Mouse (Mus musculus): ENCODE results near the gene Rag2. TPM values are rescaled to one million over a fixed set of nuclear protein-coding genes. Genes with fewer than 3 reads are reported as not detected.

The Rag2 gene
- polyA plus RNA-seq, 1 experiment = 55.7 TPM

- peak within 1 kb of the TSS; percentile 85 for H3K4me3 ChIP-seq (ENCODE audit: control insufficient read depth, insufficient read depth, low read length)
- H3K27me3 ChIP-seq (ENCODE audit: control insufficient read depth, insufficient read depth, low read length) = no peaks in the 10 kb centered on the region
- no peak within 1 kb of the TSS for H3K27ac ChIP-seq (ENCODE audit: control insufficient read depth, insufficient read depth, low read length)
- H3K36me3 ChIP-seq (ENCODE audit: control insufficient read depth, insufficient read depth, low read length) = peaks cover 5% of the 10 kb centered on the region; the same call in 1 of the 2 replicates
- TF ChIP-seq CTCF (IDR thresholded peaks at IDR 0.05; ENCODE audit: borderline replicate concordance, control insufficient read depth, extremely low read depth, insufficient read depth, low read length, poor library complexity) = peak; percentile 82; the same call in 1 of the 2 replicates
- TF ChIP-seq POLR2A (IDR thresholded peaks at IDR 0.05; ENCODE audit: control insufficient read depth, extremely low read depth, insufficient read depth, low read length, poor library complexity) = peak; percentile 77
- H3K4me1 ChIP-seq (replicated peaks; ENCODE audit: control insufficient read depth, insufficient read depth, low read length) = peaks cover 4% of the 10 kb centered on the region; the same call in 1 of the 2 replicates
- WGBS = under 1% methylated on average over 64 of the region's 68 CpGs
- peak; percentile 89 for DNase-seq
Measured at GRCm38 (mm10) chr2:101678236-101679021, 53.9 kb downstream of the Rag2 start, which contains the start of gene Traf6. Gene Traf6 (plus strand): TSS chr2:101678429.

- 2% methylated on average over 15 of the region's 15 CpGs for WGBS
Measured at GRCm38 (mm10) chr2:101679164-101679784, 54.8 kb downstream of the Rag2 start.

More at GRCm38 (mm10) chr2:101679164-101679784, 54.8 kb downstream of the Rag2 start:
- Histone ChIP-seq H3K27me3 (ENCODE audit: control insufficient read depth, insufficient read depth, low read length) (no peaks in the 10 kb centered on the region), H3K27ac (ENCODE audit: control insufficient read depth, insufficient read depth, low read length) (no peak overlapping the region), H3K36me3 (ENCODE audit: control insufficient read depth, insufficient read depth, low read length) (peaks cover 8% of the 10 kb centered on the region), H3K4me1 (replicated peaks; ENCODE audit: control insufficient read depth, insufficient read depth, low read length) (peaks cover 4% of the 10 kb centered on the region; the same call in 1 of the 2 replicates), H3K4me3 (ENCODE audit: control insufficient read depth, insufficient read depth, low read length) (peak overlapping the region; percentile 85)
- peak; percentile 17 for DNase-seq
- TF ChIP-seq CTCF (IDR thresholded peaks at IDR 0.05; ENCODE audit: borderline replicate concordance, control insufficient read depth, extremely low read depth, insufficient read depth, low read length, poor library complexity) (no peak), POLR2A (IDR thresholded peaks at IDR 0.05; ENCODE audit: control insufficient read depth, extremely low read depth, insufficient read depth, low read length, poor library complexity) (no peak)

Other genes with a start within 250 kb of the Rag2 start
- gene Rag1, start 24.8 kb downstream of the Rag2 start, polyA plus RNA-seq (2012; rRNA removed) = 330 and 350 TPM in 2 replicates
- gene B230118H07Rik, start 24.8 kb downstream of the Rag2 start, polyA plus RNA-seq (2012; rRNA removed) = 2.8 and 3.4 TPM in 2 replicates
- 31.9 and 34.5 TPM in 2 replicates for gene Traf6, start 53.7 kb downstream of the Rag2 start, polyA plus RNA-seq (2012; rRNA removed)